Mouse (Mus musculus): ENCODE data around the gene Grm8.

Gene Grm8

GRCm38 (mm10) chr6:28040815-28041214 is 94.2 kb downstream of the Grm8 start:
- DNase-seq (ENCODE audit: low read depth), result no peak

- DNase-seq (ENCODE audit: low read depth), result no peak
These were observed 103.0 kb downstream of the Grm8 start for GRCm38 (mm10) chr6:28032006-28032405.

- no peak for DNase-seq (ENCODE audit: low read depth)
These were observed 117.3 kb downstream of the Grm8 start for GRCm38 (mm10) chr6:28017653-28018052.

- no peak for DNase-seq (ENCODE audit: low read depth)
These were observed 128.0 kb downstream of the Grm8 start for GRCm38 (mm10) chr6:28007001-28007400.

GRCm38 (mm10) chr6:27997250-27997649 is 137.7 kb downstream of the Grm8 start:
- no peak for DNase-seq (ENCODE audit: low read depth)

- no peak for DNase-seq (ENCODE audit: low read depth)
These were observed 143.7 kb downstream of the Grm8 start for GRCm38 (mm10) chr6:27991241-27991640.

GRCm38 (mm10) chr6:27982598-27982997 is 152.4 kb downstream of the Grm8 start:
- no peak for DNase-seq (ENCODE audit: low read depth)

- no peak for DNase-seq (ENCODE audit: low read depth)
These were observed 153.0 kb downstream of the Grm8 start for GRCm38 (mm10) chr6:27982021-27982420.

GRCm38 (mm10) chr6:27977361-27977760 is 157.6 kb downstream of the Grm8 start:
- DNase-seq (ENCODE audit: low read depth), result no peak

GRCm38 (mm10) chr6:27968859-27969258 is 166.1 kb downstream of the Grm8 start:
- DNase-seq (ENCODE audit: low read depth), result no peak

- no peak for DNase-seq (ENCODE audit: low read depth)
These were observed 167.9 kb downstream of the Grm8 start for GRCm38 (mm10) chr6:27967037-27967436.

- DNase-seq (ENCODE audit: low read depth), result no peak
These were observed 169.7 kb downstream of the Grm8 start for GRCm38 (mm10) chr6:27965237-27965636.

GRCm38 (mm10) chr6:27963887-27964286 is 171.1 kb downstream of the Grm8 start:
- no peak for DNase-seq (ENCODE audit: low read depth)

GRCm38 (mm10) chr6:27956278-27956857 is 178.6 kb downstream of the Grm8 start:
- DNase-seq (ENCODE audit: low read depth), result no peak

GRCm38 (mm10) chr6:27951433-27951832 is 183.5 kb downstream of the Grm8 start:
- DNase-seq (ENCODE audit: low read depth), result no peak

- DNase-seq (ENCODE audit: low read depth), result no peak
These were observed 206.9 kb downstream of the Grm8 start for GRCm38 (mm10) chr6:27928058-27928457.

GRCm38 (mm10) chr6:27913281-27913680 is 221.7 kb downstream of the Grm8 start:
- DNase-seq (ENCODE audit: low read depth), result no peak

- no peak for DNase-seq (ENCODE audit: low read depth)
These were observed 230.6 kb downstream of the Grm8 start for GRCm38 (mm10) chr6:27904358-27904757.

- DNase-seq (ENCODE audit: low read depth), result no peak
These were observed 232.8 kb downstream of the Grm8 start for GRCm38 (mm10) chr6:27902224-27902623.

- DNase-seq (ENCODE audit: low read depth), result no peak
These were observed 233.6 kb downstream of the Grm8 start for GRCm38 (mm10) chr6:27901396-27901795.

- no peak for DNase-seq (ENCODE audit: low read depth)
These were observed 239.8 kb downstream of the Grm8 start for GRCm38 (mm10) chr6:27895153-27895552.

GRCm38 (mm10) chr6:27892886-27893285 is 242.1 kb downstream of the Grm8 start:
- no peak for DNase-seq (ENCODE audit: low read depth)

- no peak for DNase-seq (ENCODE audit: low read depth)
These were observed 246.6 kb downstream of the Grm8 start for GRCm38 (mm10) chr6:27888391-27888790.

- no peak for DNase-seq (ENCODE audit: low read depth)
These were observed 247.1 kb downstream of the Grm8 start for GRCm38 (mm10) chr6:27887922-27888321.

- no peak for DNase-seq (ENCODE audit: low read depth)
These were observed 249.2 kb downstream of the Grm8 start for GRCm38 (mm10) chr6:27885786-27886185.

Data from c-Kit-positive CD71-negative TER-119-negative erythroid progenitor cells, embryonic 14.5 days (primary cell).